Mouse (Mus musculus): Measurements from ENCODE around the gene Ccdc134.

The Ccdc134 gene

DNA sequence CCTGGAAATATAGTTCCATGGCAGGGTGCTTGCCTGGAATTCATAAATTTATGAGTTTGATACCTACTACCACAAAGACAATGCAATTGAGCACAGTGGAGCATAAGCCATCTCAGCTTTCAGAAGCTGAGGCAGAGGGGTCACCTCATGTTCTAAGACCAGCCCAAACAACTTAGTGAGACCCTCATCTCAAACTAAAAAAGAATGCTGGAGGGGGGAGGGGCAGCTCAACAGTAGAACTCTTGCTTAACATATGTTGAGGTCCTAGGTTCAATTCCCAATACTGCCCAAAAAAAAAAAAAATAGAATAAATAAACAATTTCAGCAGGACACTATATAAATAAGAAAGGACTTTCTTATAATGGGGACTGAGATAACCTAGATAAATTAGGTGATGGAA is 22.3 kb downstream of the Ccdc134 start:
- DNase-seq = no peak

DNA sequence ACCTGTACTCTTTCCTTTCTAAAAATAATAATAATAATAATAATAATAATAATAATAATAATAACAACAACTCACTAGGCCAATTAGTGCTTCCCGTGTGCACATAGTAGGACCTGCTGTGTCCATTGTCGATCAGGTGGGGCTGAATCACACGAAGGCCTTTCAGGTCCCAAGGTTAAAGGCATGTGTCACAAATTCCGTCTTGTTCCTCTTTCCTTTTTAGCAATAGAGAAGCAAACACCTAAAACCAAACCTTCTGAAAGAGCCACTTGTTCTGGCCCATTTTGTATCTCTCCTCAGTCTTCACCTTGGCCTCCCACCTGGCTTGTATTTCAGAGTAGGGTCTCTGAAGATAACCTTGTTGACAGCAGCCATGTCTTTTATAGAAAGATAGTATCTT is 23.5 kb downstream of the Ccdc134 start:
- DNase-seq = no peak

DNA sequence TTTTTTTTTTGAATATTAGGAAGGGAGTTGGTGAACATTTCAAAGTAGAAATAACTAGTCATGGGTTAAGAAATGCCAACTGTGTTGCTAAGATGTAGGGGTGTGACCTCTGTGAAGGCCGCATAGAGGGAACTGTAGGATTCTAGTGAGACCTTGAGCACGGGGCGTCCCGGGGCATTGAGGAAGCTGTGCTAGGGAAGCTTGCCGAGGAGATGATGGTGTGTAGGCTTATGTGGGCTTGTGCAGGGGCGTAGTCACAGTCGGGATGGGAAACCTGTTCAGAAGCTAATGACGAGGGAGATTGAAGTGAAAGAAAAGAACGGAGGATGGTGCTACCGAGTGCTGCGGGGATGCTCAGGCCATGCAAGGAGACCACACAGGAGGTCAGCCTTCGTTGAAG is 24.3 kb downstream of the Ccdc134 start:
- no peak for DNase-seq

DNA sequence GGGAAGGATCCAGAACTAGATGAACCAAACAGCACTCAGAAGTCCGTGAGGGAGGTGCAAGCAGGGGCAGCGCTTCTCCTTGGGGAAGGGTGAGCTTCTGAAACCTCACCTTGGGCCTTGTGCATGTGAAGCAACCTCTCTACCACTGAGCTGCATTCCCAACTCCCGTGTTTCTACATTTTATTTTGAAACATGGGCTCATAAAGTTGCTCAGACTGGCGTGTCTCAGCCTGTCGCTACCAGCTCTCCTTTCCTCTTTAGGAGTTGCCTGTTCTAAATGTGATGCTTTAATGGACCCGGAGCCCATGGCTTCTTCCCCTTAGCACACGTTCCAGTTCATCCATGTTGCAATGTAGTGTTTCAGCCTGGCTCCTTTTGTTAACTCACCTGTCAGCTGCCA is 24.7 kb downstream of the Ccdc134 start:
- no peak for DNase-seq

DNA sequence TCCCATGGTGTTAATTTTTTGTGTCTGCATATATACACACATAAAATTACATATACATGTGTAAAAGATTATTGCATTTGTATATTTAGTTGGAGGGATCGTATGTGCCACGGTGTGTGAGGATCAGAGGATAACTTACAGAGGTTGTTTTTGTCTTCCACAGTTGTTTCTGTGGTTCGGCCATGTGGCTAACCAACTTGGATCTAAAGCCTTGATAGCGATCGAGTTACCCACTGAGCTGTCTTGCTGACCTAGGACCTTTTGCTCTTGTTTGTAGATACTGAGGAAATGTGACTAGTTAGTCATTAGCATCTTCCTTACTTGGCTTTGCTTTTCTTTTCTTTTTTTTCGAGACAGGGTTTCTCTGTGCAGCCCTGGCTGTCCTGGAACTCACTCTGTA is 28.6 kb downstream of the Ccdc134 start:
- no peak for DNase-seq

DNA sequence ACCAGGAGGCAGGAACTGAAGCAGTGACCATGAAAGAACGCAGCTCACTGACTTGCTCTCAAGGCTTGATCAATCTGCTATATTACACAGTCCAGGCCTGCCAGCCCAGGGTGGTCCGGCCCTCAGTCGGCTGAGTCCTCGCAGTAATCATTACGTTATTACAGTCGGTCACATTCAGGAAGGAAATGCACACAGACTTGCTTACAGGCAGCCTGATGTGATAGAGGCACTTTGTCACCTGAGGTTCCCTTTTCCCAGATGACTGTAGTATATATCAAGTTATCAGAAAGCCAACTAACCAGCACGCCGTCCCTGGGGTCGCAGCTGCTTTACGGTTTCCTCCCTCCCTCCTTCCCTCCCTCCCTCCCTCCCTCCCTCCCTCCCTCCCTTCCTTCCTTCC is 29.2 kb downstream of the Ccdc134 start:
- DNase-seq = no peak

DNA sequence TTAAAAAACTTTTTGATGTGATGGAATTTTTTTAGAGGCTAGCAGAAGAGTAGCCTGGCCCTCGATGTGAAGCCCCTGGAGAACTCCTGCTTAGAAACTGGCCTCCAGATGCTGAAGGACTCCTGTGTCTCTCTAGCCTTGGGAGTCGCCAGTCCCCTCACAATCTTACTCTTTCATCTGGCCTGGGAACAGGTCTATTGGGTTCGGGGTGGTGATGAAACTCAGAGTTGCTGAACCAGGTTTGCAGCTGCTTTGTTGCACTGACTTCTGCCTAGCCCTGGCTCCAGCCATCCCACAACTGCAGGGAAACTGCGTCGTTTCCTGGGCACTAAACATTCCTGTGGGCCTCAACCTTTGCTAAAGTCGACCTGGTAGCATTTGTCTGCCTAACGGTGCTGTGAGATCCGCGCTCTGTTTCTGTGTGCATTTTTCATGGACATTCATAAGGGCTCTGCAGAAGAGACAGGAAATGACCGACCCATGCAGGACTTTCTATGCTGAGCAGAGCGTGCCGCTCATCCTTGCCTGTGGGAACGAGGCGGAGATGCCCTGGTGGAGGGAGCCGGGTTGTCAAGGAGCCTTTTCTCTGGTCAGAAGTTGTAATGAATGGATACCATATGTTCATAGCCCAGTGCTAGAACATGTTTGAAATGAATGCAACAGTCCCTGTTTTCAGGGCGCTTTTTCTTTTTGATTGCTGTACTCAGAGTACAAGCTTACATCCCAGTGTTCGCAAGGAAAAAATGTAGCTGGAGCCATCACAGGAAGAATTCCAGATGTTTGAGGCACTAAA is 30.7 kb downstream of the Ccdc134 start:
- DNase-seq = no peak

DNA sequence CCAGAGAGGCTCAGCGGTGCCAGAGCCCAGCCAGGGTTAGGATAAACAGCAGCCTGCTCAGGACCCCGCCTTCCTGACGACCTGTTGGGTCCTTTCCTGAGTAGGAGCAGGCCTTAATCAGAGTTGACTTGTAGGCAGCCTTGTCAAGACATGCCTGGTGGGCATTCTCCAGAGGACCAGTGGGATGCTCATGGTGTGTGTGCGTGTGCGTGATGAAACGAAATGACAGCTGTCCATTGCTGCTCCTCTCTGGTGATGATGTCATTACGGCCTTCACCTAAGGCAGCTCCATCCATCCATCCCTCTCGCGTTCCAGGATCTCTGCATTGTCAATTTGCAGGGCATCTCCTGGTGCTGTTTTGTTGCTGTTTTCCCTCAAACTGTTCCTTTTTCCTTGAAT is 31.7 kb downstream of the Ccdc134 start:
- no peak for DNase-seq

DNA sequence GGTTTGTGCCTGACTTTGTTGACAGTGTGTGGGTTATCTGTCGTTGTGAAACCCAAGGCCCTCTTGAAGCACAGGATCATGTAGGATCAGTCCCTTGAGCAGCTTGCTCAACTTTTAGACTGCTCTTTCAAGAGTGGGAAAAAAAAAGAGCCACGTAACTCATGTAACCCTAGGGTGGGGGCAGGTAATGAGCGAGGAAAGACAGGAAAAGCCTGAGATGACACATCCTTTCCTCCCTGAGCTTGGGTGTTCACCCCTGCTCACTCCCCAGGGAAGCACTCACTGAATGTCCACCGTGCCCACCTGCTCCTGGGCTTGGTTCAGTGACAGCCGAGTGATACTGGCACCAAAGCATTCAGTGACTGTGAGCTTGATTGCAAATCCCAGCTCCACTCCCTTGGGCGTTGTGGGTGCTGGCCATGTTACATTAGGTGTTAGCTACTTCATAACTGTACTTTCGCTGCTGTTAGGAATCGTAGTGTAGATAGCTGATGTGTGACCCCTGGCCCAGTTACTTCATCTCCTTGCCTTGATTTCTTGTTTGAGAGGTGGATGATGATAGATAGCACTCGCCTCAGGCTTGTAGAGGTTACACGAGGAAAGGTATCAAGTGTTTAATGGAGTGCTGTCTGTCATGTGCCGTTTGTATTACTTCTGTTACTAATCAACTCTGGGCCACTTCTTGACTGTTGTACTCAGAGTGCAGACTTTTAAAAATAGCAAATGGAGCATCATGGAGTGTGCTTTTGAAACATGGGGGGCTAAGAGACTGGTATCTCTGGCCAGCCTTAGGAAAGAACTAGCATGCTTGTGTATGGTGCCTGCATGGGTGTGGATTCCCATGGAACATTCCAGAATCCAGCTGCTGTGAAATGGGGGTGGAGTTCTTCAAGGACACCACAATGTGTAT is 33.3 kb downstream of the Ccdc134 start:
- DNase-seq = no peak

DNA sequence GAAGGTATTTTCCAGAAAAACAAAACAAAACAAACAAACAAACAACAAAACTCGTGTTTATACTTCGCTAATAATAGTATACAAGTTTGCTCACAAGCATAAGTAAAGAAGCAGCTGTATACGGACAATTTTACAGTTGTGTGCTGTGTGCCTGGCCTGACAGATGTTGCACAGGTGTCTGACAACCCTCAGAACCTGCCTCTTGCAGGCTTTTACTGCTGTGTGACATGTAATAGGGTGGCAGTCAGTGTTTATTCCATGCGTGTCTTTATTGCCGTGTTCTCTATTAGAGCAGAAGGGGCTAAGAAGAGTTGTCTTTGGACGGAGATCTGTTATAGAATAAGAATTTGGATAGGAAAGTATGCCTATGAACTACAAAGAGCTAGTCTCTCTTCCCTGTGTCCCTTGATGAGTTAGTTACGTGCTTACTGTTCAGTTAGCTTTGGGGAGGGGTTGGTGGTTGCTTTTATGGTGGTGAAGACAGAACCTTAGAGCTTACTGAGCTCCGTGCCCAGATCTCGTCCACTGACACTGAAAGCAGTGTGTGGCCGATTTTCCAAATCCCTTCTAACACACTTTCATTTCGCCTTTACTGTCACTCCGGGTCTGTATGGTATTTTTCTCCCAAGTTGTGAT is 34.4 kb downstream of the Ccdc134 start:
- no peak for DNase-seq

DNA sequence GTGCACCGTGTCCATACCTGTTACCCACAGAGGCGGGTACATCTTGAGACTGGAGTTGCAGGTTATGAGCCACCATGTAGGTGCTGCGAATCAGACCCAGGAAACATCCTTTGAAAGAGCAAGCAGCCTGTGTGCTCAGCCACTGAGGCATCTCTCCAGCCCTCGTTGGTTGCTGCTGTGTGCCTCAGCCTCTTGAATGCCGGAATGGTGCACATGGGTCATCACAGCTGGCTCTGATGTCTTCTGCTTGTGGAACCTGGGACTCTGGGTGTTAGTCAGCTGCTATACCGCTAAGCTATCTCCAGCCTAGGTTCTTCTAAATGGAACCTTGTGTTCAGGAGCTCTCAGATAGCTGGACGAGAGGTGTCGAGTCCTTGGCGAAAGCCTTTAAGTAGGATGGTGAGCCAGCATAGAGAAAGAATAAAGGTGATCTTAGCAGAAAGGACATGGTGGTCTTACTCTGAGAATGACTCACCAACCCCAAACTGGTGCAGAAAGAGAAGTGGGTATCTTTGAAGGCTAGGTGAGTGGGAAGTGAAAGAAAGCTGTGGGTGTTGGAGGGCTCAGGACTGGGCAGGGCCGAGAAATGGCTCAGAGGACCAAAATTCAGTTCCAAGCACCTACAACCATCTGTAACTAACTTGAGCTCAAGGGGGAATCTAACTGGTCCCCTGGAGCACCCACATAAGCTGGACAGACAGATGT is 35.8 kb downstream of the Ccdc134 start:
- DNase-seq = no peak

DNA sequence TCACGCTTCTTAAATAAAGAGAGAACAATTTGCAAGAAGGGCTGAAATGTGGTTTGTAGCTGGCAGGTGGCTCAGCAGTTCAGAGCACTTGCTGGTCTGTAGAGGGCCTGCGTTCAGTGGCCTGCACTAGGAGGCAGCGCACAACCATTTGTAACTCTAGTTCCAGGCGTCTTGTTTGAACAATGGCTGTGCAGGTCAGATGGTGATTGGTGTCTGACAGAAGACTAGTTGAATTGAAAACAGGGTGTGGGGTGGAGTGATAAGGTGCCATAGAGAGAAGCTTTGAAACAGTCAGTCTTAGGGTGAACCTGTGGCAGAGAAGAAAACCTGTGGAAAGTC is 36.3 kb downstream of the Ccdc134 start:
- DNase-seq = no peak

DNA sequence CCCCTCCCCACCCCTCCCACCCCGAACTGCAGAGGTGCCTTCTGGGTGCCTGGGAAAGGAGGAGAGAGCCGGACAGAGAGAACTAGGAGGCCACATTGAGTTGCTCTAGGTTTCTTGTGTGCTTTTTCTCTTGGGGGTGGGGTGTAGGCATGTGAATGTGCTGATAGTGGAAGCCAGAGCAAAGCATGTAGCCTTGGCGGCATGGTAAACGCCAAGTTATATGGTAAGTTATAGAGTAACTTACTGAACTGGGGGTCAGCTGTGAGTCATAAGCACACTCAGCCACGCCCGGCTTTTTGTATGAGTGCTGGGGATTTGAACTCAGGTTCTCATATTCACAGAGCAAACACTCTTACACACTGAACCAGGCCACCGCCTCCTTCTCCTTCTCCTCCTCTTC is 36.8 kb downstream of the Ccdc134 start:
- DNase-seq = no peak

DNA sequence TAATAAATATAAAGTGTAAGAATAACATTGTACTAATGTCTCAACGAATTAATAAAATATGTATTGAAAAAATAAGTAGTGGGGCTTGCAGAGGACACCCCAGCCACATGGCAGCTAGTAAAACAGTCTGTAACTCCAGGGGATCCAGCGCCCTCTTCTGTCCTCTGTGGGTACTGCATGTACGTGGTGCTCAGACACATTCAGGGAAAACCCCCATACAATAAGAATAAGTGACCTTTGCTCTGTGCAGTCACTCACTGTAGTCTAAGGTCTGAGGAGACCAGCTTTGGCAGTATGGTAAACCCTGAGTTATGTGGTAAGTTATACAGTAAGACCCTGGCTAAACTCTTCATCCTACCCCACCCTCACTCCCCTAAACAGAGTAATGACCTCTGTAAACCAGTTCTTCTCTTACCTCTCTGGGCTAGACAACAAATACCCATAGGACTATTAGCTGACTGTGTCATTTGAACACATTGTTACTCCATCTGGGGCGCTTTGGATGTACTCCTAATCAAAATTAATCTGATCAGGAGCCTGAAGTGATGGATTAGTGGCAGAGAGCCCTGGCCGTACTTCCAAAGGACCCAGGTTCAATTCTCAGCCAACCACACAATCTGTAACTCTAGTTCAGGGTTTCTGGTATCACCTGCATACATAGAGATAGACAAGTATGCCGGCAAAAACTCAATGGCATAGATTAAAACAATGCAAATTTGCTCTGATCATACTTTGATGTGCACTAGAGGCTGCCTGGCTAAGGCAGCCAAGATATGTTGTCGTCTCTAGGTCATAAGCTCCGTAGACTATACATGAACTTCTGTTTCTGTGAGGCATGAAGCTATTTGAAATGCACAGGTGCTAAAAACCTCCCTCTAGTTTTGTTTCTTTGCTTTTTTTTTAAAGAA is 37.9 kb downstream of the Ccdc134 start:
- peak; percentile 83 to 88 for DNase-seq

DNA sequence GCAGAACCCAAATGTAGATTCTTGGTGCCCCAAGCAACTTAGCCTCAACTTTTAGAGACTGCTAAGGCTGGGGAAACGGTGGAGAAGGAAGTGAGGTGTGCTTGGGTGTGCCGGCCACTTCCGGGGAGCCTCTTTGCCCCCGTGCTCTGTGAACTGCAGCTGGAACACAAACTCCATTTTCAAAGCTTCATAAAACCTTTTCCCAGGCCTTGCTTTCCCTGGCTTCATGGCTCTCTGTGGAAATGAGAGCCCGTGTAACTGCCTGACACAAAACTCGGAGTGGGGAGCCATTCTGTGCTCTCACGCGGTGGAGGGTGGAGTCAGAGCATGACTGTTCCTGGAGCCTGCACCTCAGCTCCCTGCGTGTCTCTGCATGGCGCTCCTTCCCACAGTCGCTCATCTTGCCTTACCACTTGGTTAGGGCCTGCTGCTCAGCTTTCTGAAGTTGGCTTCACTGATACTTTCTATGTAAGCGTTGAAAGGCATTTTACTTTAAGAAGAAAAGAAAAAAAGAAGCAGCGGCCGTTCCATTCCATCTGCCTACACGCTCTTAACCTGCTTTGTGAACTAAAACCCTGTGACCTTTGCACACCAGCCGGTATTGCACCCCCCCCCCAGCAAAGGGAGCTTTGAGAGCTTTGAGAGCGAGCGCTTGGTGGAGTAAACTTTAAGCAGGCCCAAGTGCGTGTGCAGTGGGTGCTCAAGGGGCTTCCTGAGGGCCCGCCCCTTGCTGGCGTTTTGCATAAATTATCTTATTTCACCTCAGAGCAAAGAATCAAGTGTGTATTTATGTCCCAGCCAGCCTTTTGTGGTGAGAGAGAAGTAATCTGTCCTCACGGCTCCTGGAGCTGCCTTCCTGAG is 38.7 kb downstream of the Ccdc134 start:
- no peak for DNase-seq

DNA sequence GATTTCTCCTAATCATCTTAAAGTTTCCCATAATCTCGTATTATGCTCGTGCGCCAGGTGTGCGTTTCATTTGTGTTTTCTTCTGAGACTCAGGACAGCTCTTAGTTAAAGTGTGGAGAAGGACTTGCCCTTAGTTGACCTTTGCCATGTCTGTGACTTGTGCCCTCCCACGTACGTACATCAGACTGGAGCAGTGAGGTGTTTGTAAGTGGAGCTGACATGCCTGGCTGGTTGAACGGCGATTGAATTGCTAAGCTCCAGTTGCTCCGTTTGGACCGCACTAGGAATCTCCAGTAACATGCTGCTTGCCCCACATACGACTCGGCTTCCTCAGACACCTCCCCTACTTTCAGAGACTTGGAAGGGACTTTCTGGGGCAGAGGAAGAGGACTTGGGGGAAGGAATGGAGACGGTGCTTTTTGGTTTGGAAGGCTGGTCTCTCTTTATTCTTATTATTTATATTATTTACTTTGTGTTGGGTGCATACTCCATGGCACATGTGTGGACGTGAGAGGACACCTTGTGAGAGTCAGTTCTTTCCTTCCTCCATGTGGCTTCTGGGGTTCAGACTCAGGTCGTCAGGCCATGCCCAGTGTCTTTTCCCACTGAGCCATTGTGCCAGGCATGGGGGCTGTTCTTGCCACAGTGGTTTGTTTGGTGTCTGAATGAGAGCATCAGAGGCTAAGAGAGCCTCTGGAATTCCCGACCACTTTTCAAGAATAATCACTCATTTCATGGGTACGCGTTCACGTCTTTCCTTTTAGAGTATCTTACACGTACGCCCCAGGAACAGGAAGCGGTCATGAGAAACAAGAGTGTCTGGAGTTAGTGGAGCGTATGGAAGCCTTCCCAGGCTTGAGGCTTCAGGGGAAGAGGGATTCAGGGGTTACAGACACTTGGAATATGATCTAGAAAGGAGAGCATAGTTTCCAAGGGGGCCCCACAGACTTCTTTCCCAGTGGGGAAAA is 39.8 kb downstream of the Ccdc134 start:
- peak in 1 of 2 experiments; percentile 27 for DNase-seq

DNA sequence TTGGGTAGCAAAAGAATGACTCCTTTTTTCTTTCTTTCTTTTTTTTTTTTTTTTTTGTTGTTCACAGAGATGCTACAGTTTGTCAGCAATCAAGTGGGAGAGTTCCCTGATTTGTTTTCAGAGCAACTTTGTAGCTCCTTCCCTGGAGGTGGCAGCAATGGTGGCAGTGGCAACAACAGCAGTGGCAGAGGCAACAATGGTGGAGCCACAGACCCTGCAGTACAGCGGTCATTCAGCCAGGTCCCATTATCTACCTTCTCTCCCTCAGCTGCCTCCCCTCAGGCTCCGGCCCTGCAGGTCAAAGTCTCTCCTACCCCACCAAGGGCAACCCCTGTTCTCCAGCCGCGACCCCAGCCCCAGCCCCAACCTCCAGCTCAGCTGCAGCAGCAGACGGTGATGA is 41.9 kb downstream of the Ccdc134 start:
- no peak for DNase-seq

DNA sequence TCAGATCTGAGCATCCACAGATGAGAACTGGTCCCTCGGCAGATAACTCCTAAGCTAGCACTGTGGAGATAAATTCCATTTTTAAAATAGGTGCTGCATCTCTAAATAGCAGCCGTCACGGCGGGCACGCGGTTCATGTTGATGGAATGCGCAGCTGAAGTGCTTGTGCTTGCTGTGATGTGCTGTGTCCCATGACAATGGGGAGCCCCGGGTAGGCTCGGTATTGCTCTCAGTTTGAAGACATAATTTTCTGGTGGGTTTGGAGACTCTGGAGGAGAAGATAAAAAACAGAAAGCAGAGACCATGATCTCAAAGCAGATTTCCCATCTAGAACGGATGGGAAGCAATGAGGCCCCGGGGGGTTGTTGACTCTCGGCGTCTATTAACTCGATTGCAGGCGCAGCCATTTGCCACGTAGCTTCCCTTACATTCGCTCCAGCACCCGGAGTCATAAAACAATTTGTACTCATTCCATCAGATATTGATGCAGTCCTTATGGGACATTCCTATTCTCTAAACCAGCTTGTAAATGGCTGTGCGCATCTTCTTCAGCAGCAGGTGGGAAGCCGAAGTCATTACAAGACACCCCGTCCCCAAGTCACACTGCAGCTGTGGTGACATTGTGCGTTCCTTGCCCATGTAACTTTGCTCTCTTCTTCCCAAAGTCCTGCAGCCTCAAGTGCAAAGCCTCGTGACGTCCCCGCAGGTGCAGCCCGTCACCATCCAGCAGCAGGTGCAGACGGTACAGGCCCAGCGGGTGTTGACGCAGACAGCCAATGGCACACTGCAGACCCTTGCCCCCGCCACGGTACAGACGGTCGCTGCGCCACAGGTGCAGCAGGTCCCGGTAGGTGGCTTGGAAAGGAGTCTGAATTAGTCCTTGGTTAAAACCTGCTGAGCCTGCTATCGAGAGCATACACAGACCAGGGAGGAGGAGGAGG is 43.0 kb downstream of the Ccdc134 start:
- peak; percentile 52 to 62 for DNase-seq

DNA sequence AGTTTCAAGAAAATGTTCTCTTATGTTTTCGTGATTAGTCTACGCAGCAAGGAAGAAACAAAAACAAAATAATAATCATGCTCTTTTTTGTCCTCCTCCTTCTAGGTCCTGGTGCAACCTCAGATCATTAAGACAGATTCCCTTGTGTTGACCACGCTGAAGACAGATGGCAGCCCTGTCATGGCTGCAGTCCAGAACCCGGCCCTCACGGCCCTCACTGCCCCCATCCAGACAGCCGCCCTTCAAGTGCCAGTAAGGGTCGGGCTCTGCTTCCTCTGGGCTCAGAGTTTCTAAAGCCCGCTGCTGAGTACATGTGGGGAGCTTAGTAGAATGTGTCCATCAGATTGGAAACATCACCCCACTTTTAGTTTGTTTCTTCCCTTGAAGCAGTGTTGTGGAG is 44.9 kb downstream of the Ccdc134 start:
- DNase-seq = peak; percentile 69 to 78
